Mouse (Mus musculus): ENCODE data around the gene Gjb1. TPM values are rescaled to one million over a fixed set of nuclear protein-coding genes. Genes with fewer than 3 reads are reported as not detected.
"Not testable (repeated sequence)": the region's sequence is repeated elsewhere in the genome, so short reads cannot be mapped to it uniquely, and the experiment has no call there.

The Gjb1 gene
- total and polyA plus RNA-seq, 3 experiments, result not detected

- no peak for DNase-seq (ENCODE audit: extremely low read depth)
- dilution Hi-C loops (cut with MboI; ENCODE audit: extremely low pct_ligation_motif_present, extremely low pct_unique_long_range_greater_than_20kb, low sequenced_read_pairs), result no loop called here
- no peaks in the 10 kb centered on the region for H3K36me3 ChIP-seq (replicated peaks in 1 of 2; ENCODE audit: control insufficient read depth in 1 of 2, insufficient read depth in 1 of 2, low read length in 1 of 2)
- H3K9me3 ChIP-seq (replicated peaks; ENCODE audit: low read length), result no peaks in the 10 kb centered on the region
- in situ Hi-C loops (cut with MboI; ENCODE audit: low pct_ligation_motif_present, low pct_unique_long_range_greater_than_20kb, low sequenced_read_pairs), result no loop called here
- H3K4me1 ChIP-seq (ENCODE audit: control insufficient read depth in 1 of 2, insufficient read depth in 2 of 2), result no peaks in the 10 kb centered on the region
- H3K27ac ChIP-seq (ENCODE audit: insufficient read depth, low read depth), result no peak overlapping the region
- TF ChIP-seq POLR2AphosphoS2 (IDR thresholded peaks at IDR 0.05; ENCODE audit: low read depth, low read length) (no peak), RAD21 (IDR thresholded peaks at IDR 0.05; ENCODE audit: low read depth, low read length) (no peak), USF2 (conservative IDR thresholded peaks at IDR 0.05; ENCODE audit: low read depth, low read length) (no peak), NELFE (IDR thresholded peaks at IDR 0.05; ENCODE audit: low read depth, low read length) (no peak), ZKSCAN1 (IDR thresholded peaks at IDR 0.05; ENCODE audit: borderline replicate concordance, low read depth, low read length) (no peak), POLR2A (IDR thresholded peaks at IDR 0.05; ENCODE audit: low read depth, low read length) (no peak), RCOR1 (conservative IDR thresholded peaks at IDR 0.05; ENCODE audit: low read depth, low read length) (no peak), CHD2 (IDR thresholded peaks at IDR 0.05; ENCODE audit: low read length) (no peak), GABPA (IDR thresholded peaks at IDR 0.05; ENCODE audit: insufficient replicate concordance, low read depth, low read length) (no peak)
- no peak overlapping the region for H3K4me3 ChIP-seq (replicated peaks in 1 of 3; ENCODE audit: low read depth in 2 of 3, low read length in 2 of 3, poor library complexity in 1 of 3)
- H3K9ac ChIP-seq (ENCODE audit: insufficient read depth, low read depth), result no peak overlapping the region
- H3K79me2 ChIP-seq (replicated peaks; ENCODE audit: control insufficient read depth, extremely low read depth, insufficient read depth, poor library complexity, severe bottlenecking), result no peaks in the 10 kb centered on the region
- H3K27me3 ChIP-seq (replicated peaks), result no peaks in the 10 kb centered on the region
- no peak overlapping the region for H3K4me2 ChIP-seq (ENCODE audit: insufficient read depth, low read depth, poor library complexity, severe bottlenecking)
Measured at GRCm38 (mm10) chrX:101351188-101351587, 25.0 kb upstream of the Gjb1 start.

GRCm38 (mm10) chrX:101358902-101359301 lies 17.3 kb upstream of the Gjb1 start:
- H3K27me3 ChIP-seq (replicated peaks); in situ Hi-C loops (cut with MboI; ENCODE audit: low pct_ligation_motif_present, low pct_unique_long_range_greater_than_20kb, low sequenced_read_pairs); H3K4me1 ChIP-seq (ENCODE audit: control insufficient read depth in 1 of 2, insufficient read depth in 2 of 2); DNase-seq (ENCODE audit: extremely low read depth); H3K79me2 ChIP-seq (replicated peaks; ENCODE audit: control insufficient read depth, extremely low read depth, insufficient read depth, poor library complexity, severe bottlenecking); H3K4me2 ChIP-seq (ENCODE audit: insufficient read depth, low read depth, poor library complexity, severe bottlenecking); H3K9me3 ChIP-seq (replicated peaks; ENCODE audit: low read length); H3K9ac ChIP-seq (ENCODE audit: insufficient read depth, low read depth); H3K36me3 ChIP-seq (replicated peaks in 1 of 2; ENCODE audit: control insufficient read depth in 1 of 2, insufficient read depth in 1 of 2, low read length in 1 of 2); dilution Hi-C loops (cut with MboI; ENCODE audit: extremely low pct_ligation_motif_present, extremely low pct_unique_long_range_greater_than_20kb, low sequenced_read_pairs); H3K27ac ChIP-seq (ENCODE audit: insufficient read depth, low read depth); H3K4me3 ChIP-seq (replicated peaks in 1 of 3; ENCODE audit: low read depth in 2 of 3, low read length in 2 of 3, poor library complexity in 1 of 3): not testable (repeated sequence)
- TF ChIP-seq CTCF (conservative IDR thresholded peaks at IDR 0.05 in 1 of 2, IDR thresholded peaks at IDR 0.05 in 1 of 2; ENCODE audit: low read depth in 2 of 2, low read length in 2 of 2), result peak; percentile 9 to 19; a peak in 2 of 4 replicates

GRCm38 (mm10) chrX:101369001-101369400 lies 7.2 kb upstream of the Gjb1 start:
- Histone ChIP-seq H3K4me2 (ENCODE audit: insufficient read depth, low read depth, poor library complexity, severe bottlenecking) (no peak overlapping the region), H3K79me2 (replicated peaks; ENCODE audit: control insufficient read depth, extremely low read depth, insufficient read depth, poor library complexity, severe bottlenecking) (no peaks in the 10 kb centered on the region), H3K36me3 (replicated peaks in 1 of 2; ENCODE audit: control insufficient read depth in 1 of 2, insufficient read depth in 1 of 2, low read length in 1 of 2) (no peaks in the 10 kb centered on the region), H3K27me3 (replicated peaks) (no peaks in the 10 kb centered on the region), H3K9me3 (replicated peaks; ENCODE audit: low read length) (no peaks in the 10 kb centered on the region), H3K4me1 (ENCODE audit: control insufficient read depth in 1 of 2, insufficient read depth in 2 of 2) (peaks cover 0 to 7% of the 10 kb centered on the region in 2 experiments; a peak in 2 of 4 replicates), H3K4me3 (replicated peaks in 1 of 3; ENCODE audit: low read depth in 2 of 3, low read length in 2 of 3, poor library complexity in 1 of 3) (no peak overlapping the region), H3K9ac (ENCODE audit: insufficient read depth, low read depth) (no peak overlapping the region), H3K27ac (ENCODE audit: insufficient read depth, low read depth) (no peak overlapping the region)
- DNase-seq (ENCODE audit: extremely low read depth), result peak; percentile 49
- in situ Hi-C loops (cut with MboI; ENCODE audit: low pct_ligation_motif_present, low pct_unique_long_range_greater_than_20kb, low sequenced_read_pairs), result no loop called here
- dilution Hi-C loops (cut with MboI; ENCODE audit: extremely low pct_ligation_motif_present, extremely low pct_unique_long_range_greater_than_20kb, low sequenced_read_pairs), result no loop called here
- TF ChIP-seq ZC3H11A (IDR thresholded peaks at IDR 0.05; ENCODE audit: low read depth, low read length) (no peak), ZKSCAN1 (IDR thresholded peaks at IDR 0.05; ENCODE audit: borderline replicate concordance, low read depth, low read length) (no peak), JUN (IDR thresholded peaks at IDR 0.05; ENCODE audit: insufficient read depth, low read depth, low read length) (peak; percentile 45), JUND (conservative IDR thresholded peaks at IDR 0.05; ENCODE audit: low read depth, low read length) (peak; percentile 60; the same call in 1 of the 2 replicates), MEF2A (IDR thresholded peaks at IDR 0.05; ENCODE audit: borderline replicate concordance, low read depth, low read length) (peak; percentile 34; the same call in 1 of the 2 replicates), UBTF (IDR thresholded peaks at IDR 0.05; ENCODE audit: low read depth, low read length) (no peak), IRF4 (IDR thresholded peaks at IDR 0.05; ENCODE audit: low read depth, low read length) (peak; percentile 85), BHLHE40 (IDR thresholded peaks at IDR 0.05; ENCODE audit: low read depth, low read length) (0 out of 2 replicates have a peak, but pooled peaks have one; percentile 31), EP300 (IDR thresholded peaks at IDR 0.05; ENCODE audit: low read length) (peak; percentile 63), ELF1 (IDR thresholded peaks at IDR 0.05; ENCODE audit: low read depth, low read length) (peak; percentile 49; the same call in 1 of the 2 replicates)

Data from CH12.LX (cell line).